Mouse (Mus musculus) megakaryocyte, embryonic 14.5 days (primary cell): ENCODE results near the gene Tescl.

ENCODE experiments used
- FLI1 ChIP-seq: IDR thresholded peaks from 2 replicates; pipeline ENCODE4 v1.6.1; 2012; ENCODE audit warnings: low read length, inconsistent platforms, mixed read lengths
- GATA1 ChIP-seq: IDR thresholded peaks from 3 replicates; pipeline ENCODE4 v1.6.1; 2012; ENCODE audit warnings: mixed read lengths, low read length, inconsistent platforms, borderline replicate concordance

DNA sequence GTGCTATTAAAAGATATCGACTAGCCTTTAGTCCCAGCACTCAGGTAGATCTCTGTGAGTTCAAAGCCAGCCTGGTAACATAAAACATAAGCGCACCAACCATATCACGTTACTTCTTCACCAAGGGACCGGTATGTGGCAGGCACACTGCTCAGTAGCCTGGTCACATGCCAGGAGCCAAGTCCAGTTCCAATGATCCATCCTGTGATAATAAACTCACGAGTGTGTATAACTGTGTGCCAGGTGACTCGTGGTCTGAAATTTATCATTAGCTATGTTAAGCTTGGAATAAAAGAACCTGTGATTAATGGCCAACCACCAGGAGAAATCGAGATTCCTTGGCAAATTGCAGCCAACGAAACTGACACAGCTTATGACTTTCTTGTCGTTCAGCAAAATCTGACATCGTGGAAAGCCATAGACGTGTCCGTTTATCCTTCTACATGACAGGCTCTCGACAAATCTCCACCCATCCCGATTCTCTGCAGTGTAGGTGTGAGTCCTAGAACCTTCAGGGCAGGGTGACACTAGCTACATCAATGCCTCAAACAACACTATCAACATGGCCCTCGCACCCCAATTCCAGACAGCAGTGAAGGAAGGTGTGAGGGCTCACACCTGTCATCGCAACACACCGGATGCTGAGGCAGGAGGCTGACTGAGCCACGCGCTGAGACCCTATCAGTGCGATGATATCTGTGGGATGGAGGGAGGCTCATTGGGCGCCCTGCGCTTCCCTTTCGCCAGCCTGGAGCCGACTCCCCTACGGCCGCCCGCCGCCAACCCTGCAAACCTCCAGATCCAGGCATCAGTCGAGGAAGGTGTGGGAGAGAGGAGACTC is 17.8 kb downstream of the Tescl start:
- TF ChIP-seq GATA1 (no peak), FLI1 (no peak)
